Mouse (Mus musculus) right cerebral cortex, postnatal 36 days (tissue): Measurements from ENCODE around the gene Stk17b.
"Not testable (repeated sequence)": the region's sequence is repeated elsewhere in the genome, so short reads cannot be mapped to it uniquely, and the experiment has no call there.

Source experiments
- DNase-seq, 2 experiments: peaks; one replicate each; pipeline ENCODE4 v3.0.0; 2022; ENCODE audit warnings: low spot score in 2 of 2, mixed read lengths in 1 of 2

Gene Stk17b

DNA sequence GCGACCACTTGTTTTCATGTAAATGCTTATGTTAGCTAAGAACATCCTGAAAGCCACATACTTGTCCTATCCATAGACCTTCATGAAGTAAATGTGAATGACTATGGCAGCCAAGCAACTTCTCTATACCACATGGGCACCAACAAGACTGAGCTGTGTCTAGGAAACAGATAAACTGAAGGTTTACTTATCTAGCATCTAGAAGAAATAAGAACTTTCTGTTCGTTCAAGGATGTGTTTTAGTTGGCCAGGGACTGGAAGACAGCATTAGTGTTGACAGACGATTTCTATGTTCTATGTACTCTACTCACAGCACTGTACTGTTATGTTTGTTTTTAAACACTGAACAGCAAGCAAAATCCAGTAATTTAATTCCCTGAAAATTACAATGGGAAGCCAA, 2.9 kb downstream of the Stk17b start:
- DNase-seq = no peak

DNA sequence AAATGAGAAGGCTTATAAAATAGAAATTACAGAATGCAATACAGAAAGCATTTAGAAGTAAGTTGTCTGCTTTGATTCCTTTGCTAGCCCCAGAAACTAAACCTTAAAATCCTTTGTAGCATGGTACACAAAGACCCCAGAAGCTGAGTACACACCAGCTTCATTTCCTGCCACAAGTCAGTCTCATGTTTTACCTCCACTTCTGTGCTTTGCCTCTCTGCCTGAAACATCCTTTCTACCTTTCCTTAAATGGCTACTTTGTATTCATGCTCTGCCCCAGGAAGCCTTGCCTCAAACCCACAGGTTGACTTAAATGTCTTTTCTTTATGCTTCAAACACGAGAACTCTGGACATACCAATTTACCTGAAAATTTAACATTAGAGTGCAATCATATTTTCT, 3.7 kb downstream of the Stk17b start:
- DNase-seq = no peak

DNA sequence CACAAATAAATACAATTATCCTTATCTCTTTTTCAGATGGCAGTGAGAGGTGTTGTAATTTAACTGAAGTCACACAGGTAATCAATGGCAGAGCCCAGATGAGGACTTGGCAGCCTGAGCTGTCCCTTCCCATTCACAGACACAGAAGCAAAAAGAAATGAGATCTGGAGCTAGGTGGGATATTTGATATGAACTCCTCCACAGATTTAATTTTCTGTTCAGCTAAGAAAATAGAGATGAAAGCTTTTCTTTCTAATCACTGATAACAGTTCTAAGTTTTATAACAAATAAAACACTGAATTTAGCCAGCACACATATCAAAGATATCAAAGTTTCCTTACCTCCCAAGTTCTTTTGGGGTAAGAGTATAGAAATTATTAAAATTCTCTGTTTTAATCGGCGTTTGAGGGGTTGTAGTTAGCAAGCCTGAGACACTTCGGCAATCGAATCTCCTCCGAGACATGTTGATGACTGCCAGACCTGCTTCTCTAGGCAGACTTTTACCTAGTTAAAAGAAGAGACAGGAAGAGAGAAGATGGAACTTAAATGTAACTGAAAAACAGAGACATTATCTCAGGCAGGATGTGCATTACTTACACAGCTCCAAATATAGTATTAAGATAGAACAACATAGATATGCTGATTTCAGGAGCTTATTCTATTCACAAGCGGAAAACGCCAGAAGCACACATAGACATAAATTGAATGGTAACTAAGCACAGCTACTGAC, 8.7 kb downstream of the Stk17b start:
- DNase-seq = no peak

DNA sequence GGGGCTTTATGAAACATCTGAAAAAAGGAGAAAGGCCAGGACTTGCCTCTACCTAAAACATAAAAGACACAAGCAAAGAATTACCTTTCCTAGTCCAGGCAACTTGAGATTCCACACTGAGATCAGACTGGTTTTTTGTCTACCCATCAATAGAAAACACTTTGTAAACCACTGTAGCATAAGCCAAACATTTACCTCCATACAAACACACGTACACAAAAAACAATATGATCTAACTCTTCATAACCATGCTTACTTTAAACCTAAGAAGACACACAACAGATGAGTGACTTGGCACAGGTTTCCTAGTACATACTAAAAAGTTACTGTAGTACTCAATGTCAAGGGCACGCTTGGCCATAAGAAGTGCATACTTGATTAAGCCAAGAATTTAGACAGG, 9.5 kb downstream of the Stk17b start:
- no peak for DNase-seq

DNA sequence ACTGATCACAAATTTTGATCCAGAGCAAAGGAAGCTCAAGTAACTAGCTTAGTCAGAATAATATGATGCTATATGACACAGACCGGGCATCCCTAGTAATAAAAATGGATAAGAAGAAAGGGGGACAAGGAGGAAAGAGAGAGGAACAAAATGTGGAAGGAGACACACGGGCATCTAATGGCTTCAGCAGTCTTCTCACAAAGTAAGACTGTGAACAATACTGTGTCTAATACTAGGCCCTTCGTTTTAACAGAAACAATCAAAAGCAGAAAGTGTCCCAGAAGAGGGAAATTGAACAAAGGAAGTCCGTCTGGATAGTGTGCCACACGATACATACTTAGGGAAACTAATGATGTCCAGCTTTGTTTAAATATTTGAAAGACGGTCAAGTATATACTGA, 10.0 kb downstream of the Stk17b start:
- DNase-seq = no peak

DNA sequence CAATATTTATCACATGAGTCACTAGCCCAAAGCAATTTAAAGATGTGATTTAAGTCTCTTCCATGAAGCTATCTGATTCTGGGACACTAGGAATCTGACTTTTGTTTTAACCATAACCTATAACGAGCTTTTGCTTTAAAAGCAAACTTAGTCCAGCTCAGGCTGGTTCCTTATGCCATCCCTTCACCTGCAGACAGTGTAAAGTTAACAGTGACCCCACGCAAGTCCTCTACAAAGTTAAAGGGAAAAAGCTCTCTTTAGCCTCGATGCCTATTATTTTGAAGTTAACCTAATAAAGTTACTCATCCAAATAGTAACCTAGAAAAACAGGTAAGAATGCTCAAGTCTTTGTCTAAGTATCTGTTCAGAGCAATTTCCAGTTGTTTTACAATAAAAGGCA, 10.5 kb downstream of the Stk17b start:
- DNase-seq = no peak

DNA sequence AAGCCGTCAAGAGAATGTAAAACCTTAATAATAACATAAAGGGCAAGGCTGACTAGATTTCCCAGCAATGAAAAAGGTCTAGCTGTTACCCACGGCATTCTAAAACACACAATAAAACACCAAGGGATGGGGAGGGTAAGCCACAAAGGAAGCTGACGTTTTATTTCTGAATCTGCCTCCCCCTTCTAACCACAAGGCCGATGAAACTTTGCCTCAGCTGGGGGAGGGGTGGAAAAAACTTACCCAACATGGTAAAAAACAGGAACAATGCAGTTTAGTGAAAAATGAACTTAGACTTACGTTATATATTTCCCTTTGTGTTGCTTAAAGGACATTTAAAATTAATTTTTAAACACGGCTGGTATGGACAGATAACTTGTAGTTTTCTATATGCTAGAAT, 11.0 kb downstream of the Stk17b start:
- no peak for DNase-seq

DNA sequence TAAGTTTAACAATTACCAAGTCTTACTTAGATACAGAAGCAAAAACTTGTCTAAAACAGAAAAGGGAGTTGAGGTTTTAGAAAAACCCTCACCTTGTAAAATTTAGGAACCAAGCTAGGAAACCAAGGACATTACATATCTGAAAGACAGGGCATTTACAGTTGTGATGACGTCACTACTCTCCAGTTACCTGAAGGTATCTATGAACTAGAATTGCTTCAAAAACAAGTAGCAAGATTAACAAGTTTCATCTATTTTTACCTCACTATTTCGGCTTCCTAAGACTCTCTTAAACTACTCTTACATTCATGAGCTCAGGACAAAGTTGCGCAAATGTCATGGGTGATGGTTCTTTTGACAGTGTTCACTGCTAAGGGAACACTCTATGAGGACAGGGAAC, 12.1 kb downstream of the Stk17b start:
- no peak for DNase-seq

DNA sequence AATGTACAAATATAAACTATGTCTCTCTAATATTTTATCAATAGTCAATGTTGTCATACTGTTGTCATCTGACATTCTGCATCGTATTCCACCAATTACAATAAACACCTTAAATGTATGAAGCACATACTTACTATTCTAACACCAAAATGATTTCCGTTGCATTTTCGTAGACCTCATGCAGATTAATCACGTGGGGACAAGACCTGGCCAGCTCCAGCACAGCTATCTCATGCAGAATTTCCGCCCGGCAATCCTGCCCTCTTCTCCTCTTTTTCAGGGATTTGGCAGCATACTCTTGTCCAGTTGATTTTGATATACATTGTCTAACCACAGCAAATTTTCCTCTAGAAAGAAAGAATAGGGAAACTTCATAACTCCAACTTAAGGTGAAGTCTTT, 13.5 kb downstream of the Stk17b start:
- DNase-seq = no peak

DNA sequence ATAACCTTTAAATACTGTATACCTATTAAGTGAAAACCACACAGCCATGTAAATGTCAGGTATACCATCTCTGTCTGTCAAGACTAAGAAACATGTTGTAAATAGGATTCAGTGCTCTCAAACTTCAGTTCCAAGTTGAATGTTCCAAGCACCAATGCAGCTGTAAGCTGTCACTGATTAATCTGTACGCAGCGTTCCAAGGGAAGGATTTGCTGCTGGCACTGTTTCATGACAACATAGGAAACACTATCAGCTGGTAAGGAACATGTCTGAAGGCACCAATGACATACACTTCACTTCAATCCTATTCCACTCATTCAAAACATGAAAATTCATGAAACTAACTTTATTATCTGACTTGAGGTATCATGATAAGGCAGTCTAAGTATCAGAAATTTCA, 18.9 kb downstream of the Stk17b start:
- DNase-seq = no peak

DNA sequence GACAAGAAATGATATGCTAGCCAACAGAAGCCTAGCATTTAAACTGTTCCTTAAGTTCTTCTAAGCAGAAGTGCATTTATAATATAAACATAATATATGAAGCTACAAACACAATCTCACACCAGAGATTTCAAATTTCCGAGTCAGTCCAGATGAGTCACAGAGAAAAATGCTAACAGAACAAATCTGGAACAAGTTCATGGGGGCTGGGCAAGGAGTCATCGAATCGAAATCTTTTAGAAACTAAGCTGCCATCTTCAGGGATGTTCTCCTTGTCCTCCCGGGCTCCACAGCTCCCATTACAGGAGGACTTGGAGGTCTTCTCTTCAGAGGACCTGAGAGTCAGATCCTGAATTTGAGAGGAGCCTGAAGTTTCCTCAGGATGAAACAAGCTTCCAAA, 27.7 kb downstream of the Stk17b start:
- no peak for DNase-seq

DNA sequence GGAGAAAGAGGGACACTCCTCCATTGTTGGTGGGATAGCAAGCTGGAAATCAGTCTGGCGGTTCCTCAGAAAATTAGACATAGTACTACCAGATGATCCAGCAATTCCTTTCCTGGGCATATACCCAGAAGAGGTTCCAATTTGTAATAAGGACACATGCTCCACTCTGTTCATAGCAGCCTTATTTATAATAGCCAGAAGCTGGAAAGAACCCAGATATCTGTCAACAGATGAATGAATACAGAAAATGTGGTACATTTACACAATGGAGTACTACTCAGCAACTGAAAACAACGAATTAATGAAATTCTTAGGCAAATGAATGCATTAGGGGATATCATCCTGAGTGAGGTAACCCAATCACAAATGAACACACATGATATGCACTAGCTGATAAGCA, 31.5 kb downstream of the Stk17b start:
- DNase-seq = not testable (repeated sequence)

DNA sequence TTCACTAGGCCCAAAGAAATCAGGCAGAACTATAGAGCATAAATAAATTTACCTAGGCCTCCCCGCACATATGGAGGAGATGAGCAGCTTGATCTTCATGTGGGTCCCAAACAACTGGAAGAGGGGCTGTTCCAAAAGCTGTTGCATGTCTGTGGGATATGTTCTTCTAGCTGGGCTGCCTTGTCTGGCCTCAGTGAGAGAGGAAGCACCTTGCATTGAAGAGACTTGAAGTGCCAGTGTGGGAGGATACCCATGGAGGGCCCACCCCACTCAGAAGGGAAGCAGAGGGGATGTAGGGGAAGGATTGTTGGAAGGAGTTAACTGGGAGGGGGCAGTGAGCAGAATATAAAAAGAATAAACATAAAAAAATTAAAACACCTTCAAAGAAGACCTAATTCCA, 33.9 kb downstream of the Stk17b start:
- DNase-seq = no peak

DNA sequence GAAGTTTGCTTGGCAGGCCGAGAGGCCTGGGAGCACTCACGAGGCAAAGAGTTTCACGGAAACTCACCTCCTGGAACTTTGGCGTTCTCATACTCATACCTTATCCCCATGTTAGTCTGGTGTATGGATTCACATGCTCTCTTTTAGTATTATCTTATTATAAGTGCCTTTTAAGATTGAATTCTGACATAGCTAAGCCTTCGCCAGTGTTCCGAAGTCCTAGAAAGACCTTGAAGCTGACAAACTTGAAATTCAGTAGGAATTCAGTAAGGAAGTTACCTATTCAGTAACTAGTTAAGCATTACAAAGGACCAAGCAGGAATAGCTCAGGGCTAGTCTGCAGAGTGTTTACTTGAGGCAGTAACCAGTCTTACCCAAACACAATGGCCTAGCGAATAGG, 34.3 kb downstream of the Stk17b start:
- DNase-seq = not testable (repeated sequence)

DNA sequence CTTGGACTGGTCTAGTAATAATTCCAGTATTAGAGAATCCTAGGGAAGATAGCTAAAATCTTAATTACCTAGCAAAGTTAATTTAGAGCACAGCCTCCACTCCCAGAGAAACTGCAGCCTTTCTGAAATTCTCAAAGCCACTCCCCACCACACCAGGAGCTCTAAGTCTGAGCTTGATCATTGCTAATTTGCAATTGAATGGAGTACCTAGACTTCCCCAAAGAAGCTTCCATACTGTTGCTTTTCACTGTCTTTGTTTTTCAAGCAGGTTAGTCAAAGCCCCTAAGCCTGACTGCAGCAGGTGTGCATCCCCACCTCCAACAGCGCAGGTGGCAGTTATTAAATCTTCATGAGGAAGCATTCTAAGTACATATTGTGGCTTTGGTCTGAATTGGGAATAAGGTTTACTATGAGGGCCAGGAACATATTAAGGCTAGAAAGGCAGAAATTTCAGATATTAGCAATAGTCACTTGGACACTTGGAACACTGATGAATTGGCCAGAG, 35.1 kb downstream of the Stk17b start:
- DNase-seq = not testable (repeated sequence)

DNA sequence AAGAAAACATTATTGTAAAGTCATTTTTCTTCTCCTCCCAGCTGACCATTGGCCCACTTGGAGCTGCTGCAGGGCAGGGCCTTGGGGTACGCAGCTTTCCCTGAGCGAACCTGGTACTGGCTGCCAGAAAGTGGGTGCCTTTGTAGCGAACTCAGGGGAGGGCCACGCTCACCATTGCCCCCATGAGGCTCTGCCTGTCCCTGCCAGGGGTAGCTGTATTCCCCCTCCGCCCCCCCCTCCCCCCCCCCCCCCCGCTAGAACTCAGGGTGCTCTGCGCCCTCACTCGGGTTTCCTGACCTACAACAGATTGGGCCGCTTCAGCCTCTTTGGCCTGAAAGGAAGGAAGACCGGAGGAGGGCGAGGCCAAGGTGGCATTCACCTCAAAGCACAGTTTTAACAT, 36.5 kb downstream of the Stk17b start:
- DNase-seq = no peak

DNA sequence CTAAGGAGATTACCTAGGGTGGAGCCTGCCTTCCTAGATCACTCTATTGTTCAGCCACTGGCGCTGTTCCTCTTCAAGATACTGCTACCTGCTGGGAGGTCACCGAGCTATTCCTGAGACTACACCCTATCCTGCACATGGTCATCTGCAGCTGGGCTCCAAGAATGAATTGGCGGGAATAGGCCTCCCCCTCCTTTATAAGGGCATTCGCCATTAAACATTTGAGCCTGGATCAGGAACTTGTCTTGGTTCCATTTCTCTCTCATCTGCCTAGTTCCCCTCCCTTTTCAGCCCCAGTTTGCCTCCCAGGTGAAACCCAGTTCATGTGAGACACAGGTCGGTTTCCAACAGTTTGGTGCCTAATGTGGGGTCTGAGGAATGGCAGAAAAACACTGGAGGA, 39.0 kb downstream of the Stk17b start:
- DNase-seq = no peak

DNA sequence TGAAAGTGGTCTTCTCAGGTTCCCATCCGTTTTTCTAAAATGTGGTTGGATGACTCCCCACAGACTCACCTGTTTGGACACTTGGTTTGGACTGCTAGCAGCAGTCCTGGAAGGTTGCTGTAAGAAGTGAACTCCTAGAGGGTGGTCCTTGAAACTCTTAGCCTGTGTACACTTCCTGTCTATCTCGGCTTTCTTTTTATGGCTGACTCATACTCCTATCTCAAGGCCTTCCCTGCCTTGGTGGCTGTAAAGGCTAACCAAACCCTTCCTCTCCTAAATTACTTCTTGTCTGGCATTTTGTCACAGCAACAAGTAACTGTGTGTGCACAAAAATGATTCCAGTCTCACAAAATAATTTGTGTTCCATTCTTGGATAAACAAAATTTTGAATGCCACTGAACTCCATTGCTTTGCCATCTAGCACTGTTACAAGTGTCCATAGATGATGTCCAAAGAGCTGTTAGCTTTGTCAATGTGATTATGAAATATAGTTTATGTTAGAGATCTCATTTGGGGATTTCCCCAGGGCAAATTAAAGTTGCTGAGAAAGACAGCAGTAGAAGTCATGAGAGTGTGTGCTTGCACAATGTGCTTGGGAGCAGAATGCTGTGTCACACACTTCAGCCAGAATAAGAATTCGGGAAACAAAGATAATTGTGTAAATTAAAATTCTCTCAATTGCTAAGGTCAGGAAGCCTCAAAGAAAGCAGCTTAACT, 43.1 kb downstream of the Stk17b start:
- no peak for DNase-seq

DNA sequence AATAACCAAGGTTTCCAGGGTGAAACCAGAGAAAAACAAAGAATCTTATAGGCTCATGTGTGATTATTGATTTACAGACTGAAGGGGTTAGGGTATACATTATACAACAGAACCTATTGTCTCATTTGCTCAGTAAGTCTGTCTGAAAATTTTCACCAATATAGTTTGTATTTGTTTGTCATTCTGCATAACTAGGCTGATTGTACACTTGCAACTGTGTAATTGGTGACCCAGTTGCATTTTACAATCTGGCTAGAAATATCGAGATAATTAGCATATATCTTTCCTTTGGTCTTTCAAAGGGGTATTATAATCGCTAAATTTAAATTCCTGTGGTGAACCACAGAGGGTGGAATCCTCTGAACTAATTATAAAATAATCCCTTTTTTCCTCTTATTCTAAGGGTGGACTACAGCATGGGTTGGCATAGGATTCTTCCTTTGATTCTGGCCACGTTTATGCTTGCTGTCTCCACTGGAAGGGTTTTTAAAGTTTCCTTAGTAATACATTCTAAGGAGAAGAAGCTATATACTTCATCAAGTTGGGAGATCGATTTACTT, 44.2 kb downstream of the Stk17b start:
- no peak for DNase-seq

DNA sequence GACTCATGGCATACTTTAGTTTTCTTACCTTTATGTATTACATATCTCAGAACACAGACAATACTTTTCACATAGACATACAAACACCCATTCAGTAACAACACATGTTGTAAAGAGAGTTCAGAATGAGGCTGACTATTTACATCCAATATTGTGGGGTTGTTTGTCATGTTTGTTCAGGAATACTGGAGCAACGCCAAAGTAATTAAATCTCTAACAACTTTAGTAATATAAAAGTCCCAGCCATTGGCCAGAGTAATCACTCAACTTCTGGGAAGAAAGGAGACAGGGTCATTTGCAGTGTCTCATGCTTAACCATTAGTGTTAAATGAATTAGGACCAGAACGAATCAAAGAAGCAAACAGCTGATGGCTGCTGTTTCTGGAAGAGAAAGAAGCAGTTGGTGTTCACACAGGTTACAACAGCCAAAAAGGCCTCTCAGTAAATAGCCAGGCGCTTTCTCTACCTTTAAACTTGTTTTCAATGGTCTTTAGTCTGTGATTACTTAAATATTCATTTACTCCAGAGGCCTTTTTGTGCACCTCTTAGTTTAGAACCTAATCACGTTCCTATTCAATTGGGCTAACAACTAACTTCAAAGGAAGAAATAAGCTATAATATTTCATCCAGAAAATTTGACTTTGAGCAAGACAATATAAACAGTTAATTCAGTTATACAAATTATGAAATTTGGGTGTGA, 44.8 kb downstream of the Stk17b start:
- DNase-seq = not testable (repeated sequence)

DNA sequence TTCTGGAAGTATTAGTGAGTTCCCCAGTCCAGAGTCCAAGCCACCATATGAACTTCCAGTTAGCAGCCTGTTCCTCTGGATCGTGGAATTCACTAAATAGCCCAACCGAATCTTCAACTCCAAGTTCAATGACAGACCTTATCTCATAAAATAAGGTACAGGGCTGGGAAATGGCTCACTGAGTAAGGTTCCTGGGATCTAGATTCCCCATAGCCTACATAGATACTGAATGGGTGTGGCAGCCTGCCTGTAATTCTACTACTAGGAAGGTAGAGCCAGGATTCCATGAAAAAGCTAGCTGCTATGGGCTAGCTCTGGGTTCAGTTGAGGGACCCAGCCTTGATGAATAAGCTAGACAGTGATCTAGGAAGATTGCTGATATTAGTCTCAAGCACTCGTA, 48.4 kb downstream of the Stk17b start:
- DNase-seq = no peak

DNA sequence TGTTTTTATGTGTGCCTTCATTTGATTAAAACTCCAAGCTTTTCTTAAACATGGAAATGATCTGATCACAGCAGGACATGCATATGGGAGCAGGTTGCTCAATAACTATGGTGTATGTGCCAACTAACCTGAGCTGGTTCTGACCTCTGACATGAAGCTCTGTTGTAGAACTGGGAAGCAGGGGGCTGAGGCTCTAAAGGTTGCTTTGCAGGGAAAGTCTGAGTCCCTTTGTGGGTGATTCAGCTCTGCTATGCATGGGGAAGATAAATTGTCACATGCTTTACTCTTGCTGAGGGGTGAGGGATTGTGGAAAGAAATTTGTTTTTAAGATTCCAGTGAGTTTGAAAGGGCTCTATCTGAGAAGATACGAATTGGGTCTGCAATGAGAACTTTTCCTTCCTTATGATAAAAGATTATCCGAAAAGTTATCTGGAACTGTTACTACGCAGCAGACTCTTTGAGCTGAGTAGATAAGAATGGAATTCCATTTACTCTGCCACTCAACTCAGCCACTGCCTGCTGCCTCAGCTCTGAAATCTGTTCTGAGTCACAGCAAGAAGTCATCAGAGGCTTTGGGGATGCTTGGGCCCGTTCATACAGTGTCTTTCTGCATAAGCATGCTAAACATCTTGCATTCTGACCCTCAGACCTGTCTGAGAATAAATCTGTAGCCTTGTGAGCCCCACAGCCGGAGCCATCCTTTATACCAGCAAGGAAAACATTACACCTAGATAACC, 56.4 kb downstream of the Stk17b start:
- DNase-seq = no peak
